Mouse (Mus musculus) heart, embryonic 11.5 days (tissue): ENCODE data around the gene Otos. TPM values are rescaled to one million over a fixed set of nuclear protein-coding genes. Genes with fewer than 3 reads are reported as not detected.

ENCODE experiments used
- ATAC-seq: fragments of 200-750 bp; cut with Nextera tagmentation; replicated peaks from 2 replicates; pipeline ENCODE4 v1.8.0; 2017; ENCODE audit warnings: moderate library complexity; ENCODE audit not compliant: insufficient number of reproducible peaks, low FRiP score, low TSS enrichment
- H3K27ac ChIP-seq: fragments of 300-500 bp; sonication (generic); 2 replicates; pipeline ENCODE4 v1.5.1; 2014; ENCODE audit warnings: mild to moderate bottlenecking, low read depth, low read length
- H3K27me3 ChIP-seq: fragments of 300-500 bp; sonication (generic); 2 replicates; pipeline ENCODE4 v1.6.1; 2014; ENCODE audit warnings: mild to moderate bottlenecking, low read length, mixed read lengths; ENCODE audit not compliant: control insufficient read depth, insufficient read depth
- H3K36me3 ChIP-seq: fragments of 300-500 bp; sonication (generic); 2 replicates; pipeline ENCODE4 v1.6.1; 2014; ENCODE audit warnings: mild to moderate bottlenecking, low read length, moderate library complexity, mixed read lengths; ENCODE audit not compliant: control insufficient read depth, insufficient read depth
- H3K4me1 ChIP-seq: fragments of 300-500 bp; sonication (generic); 2 replicates; pipeline ENCODE4 v1.6.1; 2014; ENCODE audit warnings: low read length; ENCODE audit not compliant: control insufficient read depth, insufficient read depth
- H3K4me2 ChIP-seq: fragments of 300-500 bp; sonication (generic); 2 replicates; pipeline ENCODE4 v1.6.1; 2014; ENCODE audit warnings: mild to moderate bottlenecking, moderate library complexity
- H3K4me3 ChIP-seq: fragments of 300-500 bp; sonication (generic); 2 replicates; pipeline ENCODE4 v1.5.1; 2014; ENCODE audit warnings: low read depth, low read length
- H3K9ac ChIP-seq: fragments of 300-500 bp; sonication (generic); 2 replicates; pipeline ENCODE4 v1.6.1; 2014; ENCODE audit warnings: mild to moderate bottlenecking, low read depth, low read length, moderate library complexity
- H3K9me3 ChIP-seq: fragments of 300-500 bp; sonication (generic); replicated peaks from 2 replicates; pipeline ENCODE4 v1.6.1; 2016; ENCODE audit warnings: low read length; ENCODE audit not compliant: control insufficient read depth
- WGBS: fragments of 180-500 bp; shearing (Covaris S2); extraction: QIAGEN DNeasy Blood & Tissue Kit; methylation state at CpG from one replicate; pipeline ENCODE4 v1.1.7; 2014; ENCODE audit not compliant: insufficient replicate concordance; 5-methylcytosine and 5-hydroxymethylcytosine counted together
- polyA plus RNA-seq: library from polyadenylated mRNA; unstranded; fragments of >200 nt; fragmentation: Nextera tagmentation; extraction: Ambion mirVana; gene quantifications from 2 replicates; pipeline ENCODE4 v1.2.1, GENCODE M21; 2014

The Otos gene
- polyA plus RNA-seq, 1 experiment from 2014 or later: not detected

- no peak overlapping the region for H3K4me2 ChIP-seq
- no peak overlapping the region for H3K9ac ChIP-seq
- no peak overlapping the region for H3K4me3 ChIP-seq
- H3K27ac ChIP-seq: no peak overlapping the region
- peaks cover 16% of the 10 kb centered on the region for H3K4me1 ChIP-seq
- no peak for ATAC-seq
- no peaks in the 10 kb centered on the region for H3K36me3 ChIP-seq
- 66% methylated on average over 4 of the region's 4 CpGs for WGBS
- no peaks in the 10 kb centered on the region for H3K9me3 ChIP-seq
- peaks cover 14% of the 10 kb centered on the region for H3K27me3 ChIP-seq
Measured at GRCm38 (mm10) chr1:92643691-92644090, 5.0 kb downstream of the Otos start.

DNA sequence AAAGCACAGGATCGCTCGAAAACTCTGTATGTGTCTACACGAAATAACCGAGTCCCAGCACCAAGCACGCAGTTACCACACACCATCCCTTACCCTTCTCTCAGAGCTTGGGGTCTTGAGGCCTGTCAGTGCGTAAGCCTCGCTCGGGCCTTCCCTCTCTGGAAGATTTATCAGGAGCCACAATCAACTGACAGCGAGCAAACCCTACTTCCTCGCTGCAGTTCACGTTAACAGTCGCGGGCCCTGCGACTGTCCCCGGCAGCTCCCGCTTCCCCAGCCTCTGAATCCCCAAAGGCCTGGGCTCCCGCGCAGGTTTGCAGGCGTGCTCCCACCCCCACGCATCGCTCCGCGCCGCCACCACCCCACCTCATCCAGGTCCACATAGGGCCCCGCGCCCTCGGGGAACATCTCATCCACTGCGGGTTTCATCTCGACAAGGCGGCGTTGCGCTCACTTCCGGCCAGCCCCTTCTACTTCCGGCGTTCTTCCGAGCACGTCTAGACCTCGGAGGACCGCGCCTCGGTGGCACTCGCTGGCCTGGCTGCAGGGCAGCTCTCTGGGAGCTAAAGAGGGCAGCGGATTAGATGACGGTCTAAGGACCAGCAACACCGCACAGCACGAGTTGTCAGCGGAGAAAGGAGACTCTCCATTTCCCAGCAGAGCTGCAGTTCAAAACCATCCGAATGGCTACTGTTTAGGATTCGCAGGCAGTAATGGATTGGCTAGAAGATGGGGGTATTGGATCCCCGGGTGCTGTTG is 6.9 kb downstream of the Otos start, which contains the start of gene Cops9:
TSS of gene Cops9 (minus strand) at position 472 of the 759 bp plus-strand sequence.
- Histone ChIP-seq H3K4me2 (peak within 1 kb of the TSS; percentile 98), H3K27ac (peak within 1 kb of the TSS; percentile 41; the same call in 1 of the 2 replicates), H3K9ac (peak within 1 kb of the TSS; percentile 94), H3K9me3 (no peaks in the 10 kb centered on the region), H3K36me3 (peaks cover under 1% of the 10 kb centered on the region), H3K27me3 (peaks cover 11% of the 10 kb centered on the region), H3K4me1 (peaks cover 16% of the 10 kb centered on the region), H3K4me3 (peak within 1 kb of the TSS; percentile 87)
- ATAC-seq: peak; percentile 87
- 1% methylated on average over 50 of the region's 50 CpGs for WGBS

- Histone ChIP-seq H3K27ac (no peak overlapping the region), H3K9me3 (no peaks in the 10 kb centered on the region), H3K4me1 (peaks cover 16% of the 10 kb centered on the region), H3K4me2 (peak overlapping the region; percentile 98), H3K27me3 (no peaks in the 10 kb centered on the region), H3K36me3 (peaks cover 3% of the 10 kb centered on the region), H3K4me3 (no peak overlapping the region), H3K9ac (no peak overlapping the region; the same call in 1 of the 2 replicates)
- no peak for ATAC-seq
- WGBS: 79% methylated on average over 6 of the region's 6 CpGs
Measured at GRCm38 (mm10) chr1:92640393-92640792, 8.2 kb downstream of the Otos start.

DNA sequence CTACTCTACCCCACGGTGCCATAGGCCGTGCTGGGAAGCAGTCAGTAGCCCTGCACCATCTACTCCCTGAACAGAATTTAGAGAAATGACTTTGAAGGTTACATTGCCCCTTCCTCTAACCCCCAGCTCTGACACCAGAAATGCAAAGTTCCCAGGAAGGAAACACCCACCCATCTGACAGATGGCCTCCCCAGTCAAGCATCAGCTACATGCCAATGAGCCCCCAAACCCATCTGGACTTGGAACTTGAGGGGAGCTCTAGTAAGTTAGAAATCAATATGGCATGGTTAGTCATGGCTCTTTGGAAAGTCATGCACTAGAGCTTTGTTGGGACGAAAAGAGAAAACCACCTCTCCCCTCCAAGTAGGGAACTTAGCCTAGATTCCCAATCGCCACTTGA is 9.9 kb downstream of the Otos start:
- WGBS: 92% methylated on average over 4 of the region's 4 CpGs
- H3K9ac ChIP-seq: no peak overlapping the region
- H3K36me3 ChIP-seq: peaks cover 3% of the 10 kb centered on the region
- peaks cover 16% of the 10 kb centered on the region for H3K4me1 ChIP-seq
- H3K27ac ChIP-seq: no peak overlapping the region
- H3K27me3 ChIP-seq: no peaks in the 10 kb centered on the region
- no peaks in the 10 kb centered on the region for H3K9me3 ChIP-seq
- no peak overlapping the region for H3K4me2 ChIP-seq
- H3K4me3 ChIP-seq: no peak overlapping the region
- no peak for ATAC-seq

DNA sequence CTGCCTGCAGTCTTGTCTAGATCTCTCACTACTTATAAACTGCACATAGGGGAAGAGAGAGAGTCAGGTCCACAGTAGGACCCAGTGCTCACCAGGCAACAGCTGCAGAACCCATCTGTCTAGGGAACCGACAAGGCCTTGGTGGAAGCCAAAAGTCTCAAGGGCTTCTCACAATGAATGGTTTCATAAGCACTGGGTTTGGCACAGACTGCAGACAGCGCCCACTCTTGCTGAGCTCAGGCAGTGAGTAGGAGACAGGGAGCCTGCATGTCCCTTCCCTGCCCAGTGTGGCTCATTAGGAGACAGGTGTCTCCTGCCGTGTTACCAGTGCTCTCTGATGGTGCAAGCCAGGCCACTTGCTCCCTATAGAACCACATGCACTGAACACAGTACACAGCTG is 10.5 kb downstream of the Otos start:
- no peaks in the 10 kb centered on the region for H3K9me3 ChIP-seq
- 85% methylated on average over 3 of the region's 3 CpGs for WGBS
- H3K27ac ChIP-seq: no peak overlapping the region
- no peak overlapping the region for H3K4me3 ChIP-seq
- H3K4me1 ChIP-seq: peaks cover 16% of the 10 kb centered on the region
- H3K36me3 ChIP-seq: peaks cover 3% of the 10 kb centered on the region
- H3K4me2 ChIP-seq: no peak overlapping the region
- no peaks in the 10 kb centered on the region for H3K27me3 ChIP-seq
- no peak for ATAC-seq
- no peak overlapping the region for H3K9ac ChIP-seq

DNA sequence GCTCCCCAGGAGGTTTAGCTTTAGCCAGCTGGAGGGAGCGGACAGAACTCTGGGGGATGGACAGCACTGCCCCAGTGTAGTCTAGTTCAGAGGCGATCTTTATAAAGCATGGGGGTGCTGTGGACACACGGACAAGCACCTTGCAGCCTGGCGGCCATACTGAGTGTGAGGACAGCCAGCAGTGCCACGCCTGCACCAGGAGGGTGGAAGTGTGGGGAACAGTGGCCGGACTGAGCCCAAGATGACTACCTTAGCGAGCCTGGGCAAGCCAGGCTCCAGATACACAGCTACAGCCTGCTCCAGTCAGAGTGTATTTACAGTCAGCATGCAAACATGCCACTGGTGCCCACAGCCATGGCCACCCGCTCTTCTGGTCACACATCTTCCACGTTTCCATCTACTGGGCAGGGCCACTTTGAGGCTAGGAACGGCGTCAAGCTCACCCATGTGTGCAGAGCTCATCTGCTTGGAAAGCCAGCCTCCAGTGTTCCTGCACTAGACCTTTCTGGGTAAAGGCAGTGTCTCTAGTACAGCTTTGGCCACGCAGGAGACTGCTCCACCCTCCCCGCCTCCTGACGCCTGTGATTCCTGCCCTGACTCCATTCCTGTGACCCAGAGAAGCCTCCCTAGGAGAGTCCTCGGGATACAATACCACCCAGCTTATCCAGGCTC is 11.0 kb downstream of the Otos start:
- H3K36me3 ChIP-seq: peaks cover 3% of the 10 kb centered on the region
- no peak overlapping the region for H3K9ac ChIP-seq
- peaks cover 16% of the 10 kb centered on the region for H3K4me1 ChIP-seq
- H3K9me3 ChIP-seq: no peaks in the 10 kb centered on the region
- 92% methylated on average over 15 of the region's 15 CpGs for WGBS
- ATAC-seq: no peak
- no peak overlapping the region for H3K27ac ChIP-seq
- H3K27me3 ChIP-seq: no peaks in the 10 kb centered on the region
- no peak overlapping the region for H3K4me2 ChIP-seq
- no peak overlapping the region for H3K4me3 ChIP-seq

DNA sequence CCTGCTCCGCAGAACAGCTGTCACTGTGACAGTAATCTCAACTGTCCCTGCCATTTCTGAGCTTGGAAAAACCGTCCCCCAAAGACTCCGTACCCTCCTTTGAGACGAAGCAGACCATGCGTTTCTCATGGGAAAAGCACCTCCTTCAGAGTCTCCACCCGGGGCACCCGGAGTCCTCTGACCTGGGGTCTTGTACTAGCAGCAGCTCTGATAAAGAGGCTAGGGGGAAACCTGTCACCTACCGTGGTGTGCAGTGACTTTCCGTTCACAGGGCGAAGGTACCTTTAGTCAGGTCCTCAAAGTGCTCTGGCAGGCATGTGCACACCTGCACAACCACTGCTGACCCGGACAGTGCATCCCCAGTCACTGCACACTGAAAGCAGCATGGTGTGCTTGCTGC is 12.0 kb downstream of the Otos start:
- WGBS: 90% methylated on average over 11 of the region's 11 CpGs
- Histone ChIP-seq H3K27me3 (no peaks in the 10 kb centered on the region), H3K4me2 (no peak overlapping the region), H3K36me3 (peaks cover 3% of the 10 kb centered on the region), H3K9me3 (no peaks in the 10 kb centered on the region), H3K9ac (no peak overlapping the region), H3K27ac (no peak overlapping the region), H3K4me1 (peaks cover 14% of the 10 kb centered on the region), H3K4me3 (no peak overlapping the region)
- no peak for ATAC-seq

DNA sequence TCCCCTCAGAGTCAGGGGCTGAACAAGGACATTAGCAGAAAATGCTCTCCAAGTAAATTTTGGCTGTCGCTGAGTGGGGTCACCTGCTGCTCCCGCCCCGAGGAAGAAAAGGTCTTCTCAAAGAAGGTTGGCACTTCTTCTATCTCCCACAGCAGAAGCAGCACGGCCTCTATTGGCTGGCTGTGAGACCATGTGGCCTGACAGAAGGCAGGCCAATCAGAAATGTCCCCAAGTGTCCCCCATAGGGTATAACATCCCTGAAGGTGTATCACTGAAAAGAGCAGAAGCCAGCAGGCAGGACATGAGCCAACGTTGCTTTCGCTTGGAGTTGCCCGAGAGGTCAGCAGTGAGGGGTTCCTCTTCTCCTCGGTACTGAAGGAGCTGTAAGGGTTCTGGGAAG is 12.6 kb downstream of the Otos start:
- ATAC-seq: no peak
- Histone ChIP-seq H3K9me3 (no peaks in the 10 kb centered on the region), H3K4me1 (peaks cover 12% of the 10 kb centered on the region), H3K4me3 (no peak overlapping the region), H3K9ac (no peak overlapping the region), H3K36me3 (peaks cover 3% of the 10 kb centered on the region), H3K27ac (no peak overlapping the region), H3K4me2 (no peak overlapping the region), H3K27me3 (no peaks in the 10 kb centered on the region)
- 83% methylated on average over 8 of the region's 8 CpGs for WGBS
